Mouse (Mus musculus) midbrain, embryonic 12.5 days (tissue): ENCODE measurements at regions not wholly inside any gene's neighbourhood (a gene's known extent, or its start where the extent isn't known, plus 50 kb on each side); places are given as distances from the start of the nearest gene placed in this dataset. TPM values are rescaled to one million over a fixed set of nuclear protein-coding genes. Genes with fewer than 3 reads are reported as not detected.

ENCODE experiments used
- ATAC-seq: fragments of 200-750 bp; cut with Nextera tagmentation; 2 replicates; pipeline ENCODE4 v1.8.0; 2017; ENCODE audit warnings: low read depth, moderate TSS enrichment, moderate library complexity; ENCODE audit not compliant: low FRiP score
- H3K27ac ChIP-seq: fragments of 300-500 bp; sonication (generic); replicated peaks from 2 replicates; pipeline ENCODE4 v1.5.1; 2016; ENCODE audit warnings: mild to moderate bottlenecking
- H3K27me3 ChIP-seq: fragments of 300-500 bp; sonication (generic); 2 replicates; pipeline ENCODE4 v1.6.1; 2016; ENCODE audit warnings: mild to moderate bottlenecking
- H3K36me3 ChIP-seq: fragments of 300-500 bp; sonication (generic); 2 replicates; pipeline ENCODE4 v1.6.1; 2016
- H3K4me1 ChIP-seq: fragments of 300-500 bp; sonication (generic); 2 replicates; pipeline ENCODE4 v1.6.1; 2016
- H3K4me2 ChIP-seq: fragments of 300-500 bp; sonication (generic); replicated peaks from 2 replicates; pipeline ENCODE4 v1.6.1; 2016; ENCODE audit warnings: mild to moderate bottlenecking, moderate library complexity
- H3K4me3 ChIP-seq: fragments of 300-500 bp; sonication (generic); 2 replicates; pipeline ENCODE4 v1.5.1; 2016; ENCODE audit warnings: mild to moderate bottlenecking
- H3K9ac ChIP-seq: fragments of 300-500 bp; sonication (generic); replicated peaks from 2 replicates; pipeline ENCODE4 v1.6.1; 2016; ENCODE audit warnings: mild to moderate bottlenecking, moderate library complexity
- H3K9me3 ChIP-seq: fragments of 300-500 bp; sonication (generic); 2 replicates; pipeline ENCODE4 v1.6.1; 2016; ENCODE audit warnings: mild to moderate bottlenecking
- WGBS: fragments of 180-500 bp; shearing (Covaris S2); methylation state at CpG from one replicate; pipeline ENCODE4 v1.1.7; 2016; 5-methylcytosine and 5-hydroxymethylcytosine counted together
- microRNA counts: library from miRNA; unstranded; fragments of <30 nt; microRNA quantifications from one replicate; lab custom pipeline; 2017
- microRNA-seq: library from miRNA; unstranded; fragments of <30 nt; microRNA quantifications from one replicate; pipeline ENCODE4, GENCODE M21; 2017

- H3K4me2 ChIP-seq: no peak overlapping the region
- H3K27me3 ChIP-seq: no peaks in the 10 kb centered on the region
- H3K9ac ChIP-seq: no peak overlapping the region
- H3K9me3 ChIP-seq: no peaks in the 10 kb centered on the region
- H3K27ac ChIP-seq: no peak overlapping the region
- 89% methylated on average over 5 of the region's 5 CpGs for WGBS
- no peak for ATAC-seq
- H3K36me3 ChIP-seq: no peaks in the 10 kb centered on the region
- H3K4me3 ChIP-seq: no peak overlapping the region
- no peaks in the 10 kb centered on the region; the same call in 1 of the 2 replicates for H3K4me1 ChIP-seq
Measured at GRCm38 (mm10) chr10:91823499-91823898, 642.4 kb upstream of the Tmpo start.

GRCm38 (mm10) chr10:91804870-91805269, 623.8 kb upstream of the Tmpo start:
- no peak overlapping the region for H3K4me2 ChIP-seq
- H3K4me1 ChIP-seq: no peaks in the 10 kb centered on the region
- H3K27me3 ChIP-seq: no peaks in the 10 kb centered on the region
- H3K27ac ChIP-seq: no peak overlapping the region
- H3K9ac ChIP-seq: no peak overlapping the region
- H3K9me3 ChIP-seq: no peaks in the 10 kb centered on the region
- H3K4me3 ChIP-seq: no peak overlapping the region
- H3K36me3 ChIP-seq: no peaks in the 10 kb centered on the region
- no peak for ATAC-seq
- WGBS: 93% methylated on average over 3 of the region's 3 CpGs

MicroRNAs in the stretch of these regions (microRNA counts, 519-probe panel; counts per million panel counts)
- microRNA mmu-miR-135a (lab: Ali Mortazavi, UCI): 9,914 counts per million, percentile 98 among the panel's probes with 10 or more counts

Small RNAs in the stretch of these regions (microRNA-seq; reads per million reads assigned to microRNA genes)
- gene Gm22582 (not detected), gene Mir1251 (595 reads per million, percentile 72 among the genes with 10 or more reads in this experiment), gene Mir135a-2 (273 reads per million, percentile 63 among the genes with 10 or more reads in this experiment)
